Mouse (Mus musculus): ENCODE results near the gene Tmem218. TPM values are rescaled to one million over a fixed set of nuclear protein-coding genes. Genes with fewer than 3 reads are reported as not detected.

Tmem218 gene
- total RNA-seq (2021), result 10 to 100 TPM in 1 of 2 experiments, 1 to 10 TPM in 1; 9.6 to 10.2 TPM
- long read RNA-seq, experiment 1, transcript Tmem218-201 (4 exons, 2,619 nt), result major isoform, 7 of 10 reads
- long read RNA-seq, experiment 1, partial matches to known transcripts, result 0 of 10 reads
- long read RNA-seq, experiment 1, other reads (novel, unspliced or antisense), result 3 of 10 reads
- long read RNA-seq, experiment 2, transcript Tmem218-201 (4 exons, 2,619 nt), result major isoform, 18 of 35 reads
- long read RNA-seq, experiment 2, partial matches to known transcripts, result 0 of 35 reads
- long read RNA-seq, experiment 2, other reads (novel, unspliced or antisense), result 17 of 35 reads

- DNase-seq (ENCODE audit: low spot score in 2 of 2), result peak; percentile 95 to 98
Observed at GRCm38 (mm10) chr9:37207929-37208411, at the start of gene Tmem218. Gene Tmem218 (plus strand): TSS chr9:37208223.

- no peak for DNase-seq (ENCODE audit: low spot score in 2 of 2)
Observed at GRCm38 (mm10) chr9:37160686-37161085, 47.3 kb upstream of the Tmem218 start.

- no peak for DNase-seq (ENCODE audit: low spot score in 2 of 2)
Observed at GRCm38 (mm10) chr9:37166899-37167298, 41.1 kb upstream of the Tmem218 start.

GRCm38 (mm10) chr9:37173376-37173775 lies 34.6 kb upstream of the Tmem218 start:
- DNase-seq (ENCODE audit: low spot score in 2 of 2), result no peak

GRCm38 (mm10) chr9:37176002-37176401 lies 32.0 kb upstream of the Tmem218 start:
- no peak for DNase-seq (ENCODE audit: low spot score in 2 of 2)

- DNase-seq (ENCODE audit: low spot score in 2 of 2), result peak; percentile 66 to 81
Observed at GRCm38 (mm10) chr9:37177107-37177506, 30.9 kb upstream of the Tmem218 start.

- no peak for DNase-seq (ENCODE audit: low spot score in 2 of 2)
Observed at GRCm38 (mm10) chr9:37177551-37177950, 30.5 kb upstream of the Tmem218 start.

- DNase-seq (ENCODE audit: low spot score in 2 of 2), result peak; percentile 48 to 63
Observed at GRCm38 (mm10) chr9:37178911-37179310, 29.1 kb upstream of the Tmem218 start.

- DNase-seq (ENCODE audit: low spot score in 2 of 2), result no peak
Observed at GRCm38 (mm10) chr9:37179596-37179995, 28.4 kb upstream of the Tmem218 start.

GRCm38 (mm10) chr9:37181596-37181995 lies 26.4 kb upstream of the Tmem218 start:
- DNase-seq (ENCODE audit: low spot score in 2 of 2), result no peak

GRCm38 (mm10) chr9:37183176-37183575 lies 24.8 kb upstream of the Tmem218 start:
- DNase-seq (ENCODE audit: low spot score in 2 of 2), result no peak

GRCm38 (mm10) chr9:37187407-37187806 lies 20.6 kb upstream of the Tmem218 start:
- no peak for DNase-seq (ENCODE audit: low spot score in 2 of 2)

GRCm38 (mm10) chr9:37188024-37188423 lies 20.0 kb upstream of the Tmem218 start:
- DNase-seq (ENCODE audit: low spot score in 2 of 2), result no peak

- DNase-seq (ENCODE audit: low spot score in 2 of 2), result no peak
Observed at GRCm38 (mm10) chr9:37197067-37197466, 11.0 kb upstream of the Tmem218 start.

GRCm38 (mm10) chr9:37200414-37200813 lies 7.6 kb upstream of the Tmem218 start:
- DNase-seq (ENCODE audit: low spot score in 2 of 2), result no peak

GRCm38 (mm10) chr9:37203884-37204283 lies 4.1 kb upstream of the Tmem218 start:
- DNase-seq (ENCODE audit: low spot score in 2 of 2), result peak in 1 of 2 experiments; percentile 16

- no peak for DNase-seq (ENCODE audit: low spot score in 2 of 2)
Observed at GRCm38 (mm10) chr9:37213060-37213738, 5.2 kb downstream of the Tmem218 start.

- DNase-seq (ENCODE audit: low spot score in 2 of 2), result no peak
Observed at GRCm38 (mm10) chr9:37214327-37215060, 6.5 kb downstream of the Tmem218 start.

- no peak for DNase-seq (ENCODE audit: low spot score in 2 of 2)
Observed at GRCm38 (mm10) chr9:37220755-37221154, 12.7 kb downstream of the Tmem218 start.

GRCm38 (mm10) chr9:37225581-37225980 lies 17.6 kb downstream of the Tmem218 start:
- DNase-seq (ENCODE audit: low spot score in 2 of 2), result no peak

GRCm38 (mm10) chr9:37229880-37230325 lies 21.9 kb downstream of the Tmem218 start:
- peak; percentile 62 to 83 for DNase-seq (ENCODE audit: low spot score in 2 of 2)

All from layer of hippocampus, postnatal 14 days (tissue).